Mouse (Mus musculus) limb, embryonic 12.5 days (tissue): Measurements from ENCODE around the gene M1ap. TPM values are rescaled to one million over a fixed set of nuclear protein-coding genes. Genes with fewer than 3 reads are reported as not detected.

Source experiments
- ATAC-seq: fragments of 200-750 bp; cut with Nextera tagmentation; 2 replicates; pipeline ENCODE4 v1.8.0; 2017; ENCODE audit warnings: low read depth, moderate TSS enrichment; ENCODE audit not compliant: insufficient number of reproducible peaks, insufficient read depth, low FRiP score, low TSS enrichment
- H3K27ac ChIP-seq: fragments of 300-500 bp; sonication (generic); 2 replicates; pipeline ENCODE4 v1.5.1; 2016; ENCODE audit warnings: mild to moderate bottlenecking, moderate library complexity
- H3K27me3 ChIP-seq: fragments of 300-500 bp; sonication (generic); 2 replicates; pipeline ENCODE4 v1.6.1; 2016; ENCODE audit warnings: mild to moderate bottlenecking, moderate library complexity
- H3K36me3 ChIP-seq: fragments of 300-500 bp; sonication (generic); 2 replicates; pipeline ENCODE4 v1.6.1; 2016; ENCODE audit warnings: mild to moderate bottlenecking, moderate library complexity
- H3K4me1 ChIP-seq: fragments of 300-500 bp; sonication (generic); replicated peaks from 2 replicates; pipeline ENCODE4 v1.6.1; 2016
- H3K4me2 ChIP-seq: fragments of 300-500 bp; sonication (generic); 2 replicates; pipeline ENCODE4 v1.6.1; 2016; ENCODE audit warnings: mild to moderate bottlenecking, moderate library complexity
- H3K4me3 ChIP-seq: fragments of 300-500 bp; sonication (generic); replicated peaks from 2 replicates; pipeline ENCODE4 v1.5.1; 2016; ENCODE audit warnings: mild to moderate bottlenecking
- H3K9ac ChIP-seq: fragments of 300-500 bp; sonication (generic); replicated peaks from 2 replicates; pipeline ENCODE4 v1.6.1; 2016; ENCODE audit warnings: mild to moderate bottlenecking, moderate library complexity
- H3K9me3 ChIP-seq: fragments of 300-500 bp; sonication (generic); 2 replicates; pipeline ENCODE4 v1.6.1; 2016; ENCODE audit warnings: mild to moderate bottlenecking, moderate library complexity
- WGBS: fragments of 180-500 bp; shearing (Covaris S2); methylation state at CpG from one replicate; pipeline ENCODE4 v1.1.7; 2016; 5-methylcytosine and 5-hydroxymethylcytosine counted together
- microRNA-seq: library from miRNA; unstranded; fragments of <30 nt; microRNA quantifications from one replicate; pipeline ENCODE4, GENCODE M21; 2017
- polyA plus RNA-seq: library from polyadenylated mRNA; unstranded; fragments of >200 nt; fragmentation: Nextera tagmentation; extraction: Ambion mirVana; gene quantifications from 2 replicates; pipeline ENCODE4 v1.2.1, GENCODE M21; 2016

The M1ap gene
- polyA plus RNA-seq, 1 experiment from 2014 or later = 0.20 TPM

- H3K9me3 ChIP-seq = no peaks in the 10 kb centered on the region
- H3K4me2 ChIP-seq = peak within 1 kb of the TSS; percentile 93
- peaks cover 30% of the 10 kb centered on the region for H3K36me3 ChIP-seq
- peaks cover 21% of the 10 kb centered on the region for H3K4me1 ChIP-seq
- under 1% methylated on average over 54 of the region's 54 CpGs for WGBS
- peaks cover 45% of the 10 kb centered on the region for H3K27me3 ChIP-seq
- peak within 1 kb of the TSS; percentile 73 for H3K4me3 ChIP-seq
- peak within 1 kb of the TSS; percentile 86 for H3K9ac ChIP-seq
- peak; percentile 77 for ATAC-seq
- H3K27ac ChIP-seq = peak within 1 kb of the TSS; percentile 85
Observed at GRCm38 (mm10) chr6:83077630-83078323, 131.1 kb downstream of the M1ap start, which contains the start of gene Pcgf1. Pcgf1 (plus strand) TSS chr6:83077869.

DNA sequence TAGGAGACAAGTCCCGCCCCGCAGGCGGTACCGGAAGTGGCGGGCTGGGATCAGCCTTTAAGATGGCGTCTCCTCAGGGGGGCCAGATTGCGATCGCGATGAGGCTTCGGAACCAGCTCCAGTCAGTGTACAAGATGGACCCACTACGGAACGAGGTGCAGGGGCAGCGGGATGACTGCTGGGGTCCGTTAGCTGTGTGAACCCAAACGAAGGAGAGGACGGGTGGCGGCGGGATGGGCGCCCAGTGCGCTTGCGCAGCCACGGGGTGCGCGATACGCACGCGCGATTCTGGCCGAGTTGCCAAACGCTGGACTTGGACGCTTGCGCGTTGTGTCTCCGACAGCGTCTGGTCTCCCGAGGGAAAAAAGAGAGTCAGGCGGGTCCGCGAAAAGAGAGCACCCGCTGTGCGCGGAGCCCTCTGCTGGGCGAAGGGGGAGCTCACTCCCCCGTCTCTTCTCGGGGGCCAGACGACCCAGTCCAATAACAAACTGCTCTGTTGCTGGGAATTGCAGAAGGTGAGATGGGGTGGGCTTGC is 131.7 kb downstream of the M1ap start:
- Histone ChIP-seq H3K9me3 (no peaks in the 10 kb centered on the region), H3K4me3 (peak overlapping the region; percentile 73), H3K4me2 (peak overlapping the region; percentile 93), H3K27me3 (peaks cover 45% of the 10 kb centered on the region), H3K4me1 (peaks cover 26% of the 10 kb centered on the region), H3K27ac (peak overlapping the region; percentile 85), H3K36me3 (peaks cover 30% of the 10 kb centered on the region), H3K9ac (peak overlapping the region; percentile 86)
- WGBS = under 1% methylated on average over 46 of the region's 46 CpGs
- peak; percentile 90 for ATAC-seq

Small RNA genes lying within 50 kb of the gene (microRNA-seq; reads per million reads assigned to microRNA genes)
- not detected for gene Mir7040

Other genes with a start within 250 kb of the M1ap start
- 101 and 104 TPM in 2 replicates for gene Pole4, start 241.5 kb upstream of the M1ap start, polyA plus RNA-seq
- gene Hk2, start 172.4 kb upstream of the M1ap start, polyA plus RNA-seq = 19.2 and 20.1 TPM in 2 replicates
- gene Sema4f, start 7.1 kb upstream of the M1ap start, polyA plus RNA-seq = 3.8 and 4.2 TPM in 2 replicates
- gene Dok1, start 86.6 kb downstream of the M1ap start, polyA plus RNA-seq = 9.9 and 10.0 TPM in 2 replicates
- gene Loxl3, start 87.3 kb downstream of the M1ap start, polyA plus RNA-seq = 15.7 and 19.4 TPM in 2 replicates
- 158 and 159 TPM in 2 replicates for gene Aup1, start 107.6 kb downstream of the M1ap start, polyA plus RNA-seq
- 68.7 and 75.5 TPM in 2 replicates for gene Htra2, start 108.4 kb downstream of the M1ap start, polyA plus RNA-seq
- gene Dqx1, start 110.9 kb downstream of the M1ap start, polyA plus RNA-seq = 0.68 and 1.1 TPM in 2 replicates
- 0.27 and 1.0 TPM in 2 replicates for gene Tlx2, start 123.4 kb downstream of the M1ap start, polyA plus RNA-seq
- 39.0 and 39.7 TPM in 2 replicates for gene Pcgf1, start 131.0 kb downstream of the M1ap start, polyA plus RNA-seq
- 0.63 and 6.7 TPM in 2 replicates for gene Lbx2, start 139.5 kb downstream of the M1ap start, polyA plus RNA-seq
- 3.6 and 3.8 TPM in 2 replicates for gene Ccdc142, start 154.7 kb downstream of the M1ap start, polyA plus RNA-seq
- gene Gm42688, start 154.7 kb downstream of the M1ap start, polyA plus RNA-seq = 3.9 and 4.2 TPM in 2 replicates
- gene Mrpl53, start 162.1 kb downstream of the M1ap start, polyA plus RNA-seq = 134 and 140 TPM in 2 replicates
- gene Mogs, start 168.6 kb downstream of the M1ap start, polyA plus RNA-seq = 55.3 and 58.2 TPM in 2 replicates
- 191 and 219 TPM in 2 replicates for gene Wbp1, start 174.7 kb downstream of the M1ap start, polyA plus RNA-seq
- 17.6 and 19.2 TPM in 2 replicates for gene Ino80b, start 178.5 kb downstream of the M1ap start, polyA plus RNA-seq
- gene Rtkn, start 188.6 kb downstream of the M1ap start, polyA plus RNA-seq = 62.0 and 62.6 TPM in 2 replicates
- gene Wdr54, start 209.5 kb downstream of the M1ap start, polyA plus RNA-seq = 10.2 and 10.4 TPM in 2 replicates
- 1.8 and 3.0 TPM in 2 replicates for gene 1700003E16Rik, start 209.5 kb downstream of the M1ap start, polyA plus RNA-seq
- gene Dctn1, start 219.0 kb downstream of the M1ap start, polyA plus RNA-seq = 102 and 104 TPM in 2 replicates